Comparison of ENCODE assay signal across 18 mouse cellular contexts in genomic region chr8:3262779-3263178, GRCm38 (mm10).
"Had no signal": no experiment of that assay in that cellular context is flagged by ENCODE, and none has a peak within 500 bp of the region (broad histone marks: within the 10 kb centered on the region; RNA-seq: fewer than 3 reads in every experiment).

No protein-coding gene starts in this region.

- H3K9ac ChIP-seq: lung, embryonic 14.5 days; midbrain, embryonic 13.5 days; midbrain, embryonic 15.5 days; neural tube, embryonic 13.5 days; neural tube, embryonic 15.5 days had no signal

- H3K27ac ChIP-seq: midbrain, embryonic 10.5 days; midbrain, embryonic 13.5 days; midbrain, embryonic 15.5 days; neural tube, embryonic 13.5 days; neural tube, embryonic 15.5 days had no signal

- DNase-seq: lung, adult 18-20 months; lung, embryonic 14.5 days; lung, postnatal 10 days; lung, postnatal 4 days; retina, postnatal 1 day; right cerebral cortex, adult 18-20 months; right cerebral cortex, postnatal 25 days; right cerebral cortex, postnatal 4 days; spleen, adult 18-20 months; thymus, adult 18-20 months; thymus, postnatal 14 days; thymus, postnatal 36 days had no signal

- H3K4me1 ChIP-seq: midbrain, embryonic 15.5 days had no signal

- H3K4me2 ChIP-seq: lung, embryonic 14.5 days; midbrain, embryonic 13.5 days; midbrain, embryonic 15.5 days; neural tube, embryonic 13.5 days; neural tube, embryonic 15.5 days had no signal

- H3K27me3 ChIP-seq: midbrain, embryonic 13.5 days; midbrain, embryonic 15.5 days; neural tube, embryonic 13.5 days; neural tube, embryonic 15.5 days had no signal

- ATAC-seq: midbrain, embryonic 13.5 days; midbrain, embryonic 15.5 days had no signal

- H3K9me3 ChIP-seq: midbrain, embryonic 13.5 days; midbrain, embryonic 15.5 days; neural tube, embryonic 13.5 days; neural tube, embryonic 15.5 days had no signal

- H3K4me3 ChIP-seq: midbrain, embryonic 10.5 days; midbrain, embryonic 13.5 days; midbrain, embryonic 15.5 days; myocyte; neural tube, embryonic 13.5 days; neural tube, embryonic 15.5 days had no signal
